Mouse (Mus musculus): Measurements from ENCODE around the gene Ints7.
A peak's percentile ranks its signal among the peaks of the same experiment; 100 is the strongest.

The Ints7 gene

DNA sequence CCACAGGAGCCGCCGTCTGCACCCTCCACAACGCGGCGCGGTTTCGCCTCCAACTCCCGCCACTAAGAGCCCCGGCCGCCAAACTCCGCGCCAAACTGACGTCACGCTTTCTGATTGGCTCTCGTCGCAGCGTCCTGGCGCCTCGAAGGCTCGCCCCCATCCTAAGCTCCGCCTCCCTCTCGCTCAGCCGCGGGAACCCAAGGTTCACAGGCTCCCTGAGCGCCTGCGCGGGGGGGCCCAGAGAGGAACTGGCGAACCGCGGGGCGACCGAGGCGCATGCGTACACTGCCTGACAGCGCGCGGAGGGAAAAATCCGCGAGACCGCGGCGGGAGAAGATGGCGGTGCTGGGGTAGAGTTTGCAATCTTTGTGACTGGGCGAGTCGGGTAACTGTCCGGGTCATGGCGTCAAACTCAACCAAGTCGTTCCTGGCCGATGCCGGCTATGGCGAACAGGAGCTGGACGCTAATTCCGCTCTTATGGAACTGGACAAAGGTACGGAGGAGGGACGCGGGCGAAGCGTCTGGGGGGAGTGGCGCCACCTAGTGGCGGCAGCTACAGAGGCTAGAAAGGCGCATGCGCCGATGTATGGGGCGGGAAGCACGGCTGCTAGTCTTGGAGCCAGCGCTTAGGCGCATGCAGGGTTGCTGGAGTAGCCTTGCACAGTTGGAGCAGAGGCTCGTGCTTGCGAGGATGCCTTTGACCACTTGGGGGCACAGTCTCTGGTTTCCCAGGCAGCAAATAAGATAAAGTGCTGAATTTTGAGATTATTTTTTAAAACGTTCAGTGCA lies at the start of gene Ints7, which contains the start of gene Dtl:
Gene Ints7 (plus strand): TSS at position 179 of the 790 bp plus-strand sequence.
Gene Dtl (minus strand): TSS at position 87 of the 790 bp plus-strand sequence.
- peak; percentile 100 for DNase-seq (ENCODE audit: low read depth)

- peak; percentile 66 for DNase-seq (ENCODE audit: low read depth)
These were observed 48.3 kb upstream of the Ints7 start for GRCm38 (mm10) chr1:191527089-191527488.

DNA sequence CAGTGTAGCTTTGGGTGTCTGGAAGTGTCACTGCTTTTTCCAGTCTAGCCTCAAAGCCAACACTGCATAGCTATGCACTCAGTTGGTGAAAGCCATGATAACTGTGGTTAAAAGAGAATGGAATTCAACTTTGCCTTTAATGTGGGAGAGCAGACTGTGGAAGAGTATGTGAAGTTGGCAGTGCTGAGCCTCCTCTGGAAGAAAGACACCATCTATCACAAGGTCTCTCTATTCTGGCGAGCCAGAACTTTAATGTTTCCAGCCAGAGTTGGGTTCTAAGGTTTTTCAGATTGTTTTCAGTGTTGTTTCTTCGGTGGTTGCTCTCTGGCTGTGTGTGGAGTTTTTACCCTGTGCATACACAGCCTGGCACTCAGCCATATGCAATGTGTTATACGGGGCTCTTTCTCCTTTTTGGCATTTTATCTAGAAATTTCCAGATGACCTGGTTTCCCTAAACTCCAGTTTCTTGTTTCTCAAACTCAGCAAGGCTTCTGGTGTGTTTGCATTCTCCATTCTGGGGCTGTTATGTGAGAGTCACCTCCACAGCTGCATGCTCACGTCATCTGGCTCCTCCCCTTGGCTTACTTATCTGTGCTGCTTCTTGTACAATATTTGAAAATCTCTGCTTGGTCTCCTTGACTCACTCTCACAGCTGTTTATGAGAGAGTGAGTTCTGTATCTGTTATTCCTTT lies 47.4 kb upstream of the Ints7 start:
- DNase-seq (ENCODE audit: low read depth) = peak; percentile 76

DNA sequence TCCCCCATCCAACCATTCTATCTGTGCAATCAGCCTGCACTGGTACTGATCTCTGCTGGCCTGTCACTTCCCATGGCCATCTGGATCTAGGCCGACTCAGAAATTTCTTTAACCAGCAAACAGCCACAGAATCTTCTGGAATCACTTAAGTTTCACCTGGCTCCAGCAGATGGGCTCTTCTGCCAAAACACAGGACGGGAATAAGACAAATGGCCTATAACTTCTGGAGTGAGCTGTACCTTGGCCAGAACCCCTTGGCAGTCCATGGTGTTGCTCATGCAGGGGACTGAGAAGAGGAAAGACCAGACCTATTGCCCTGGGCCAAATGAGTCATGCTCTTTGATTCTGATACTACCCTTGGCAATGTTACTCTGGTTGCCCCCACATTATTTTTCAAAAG lies 46.0 kb upstream of the Ints7 start:
- DNase-seq (ENCODE audit: low read depth) = peak; percentile 81

- no peak for DNase-seq (ENCODE audit: low read depth)
These were observed 44.4 kb upstream of the Ints7 start for GRCm38 (mm10) chr1:191531023-191531422.

DNA sequence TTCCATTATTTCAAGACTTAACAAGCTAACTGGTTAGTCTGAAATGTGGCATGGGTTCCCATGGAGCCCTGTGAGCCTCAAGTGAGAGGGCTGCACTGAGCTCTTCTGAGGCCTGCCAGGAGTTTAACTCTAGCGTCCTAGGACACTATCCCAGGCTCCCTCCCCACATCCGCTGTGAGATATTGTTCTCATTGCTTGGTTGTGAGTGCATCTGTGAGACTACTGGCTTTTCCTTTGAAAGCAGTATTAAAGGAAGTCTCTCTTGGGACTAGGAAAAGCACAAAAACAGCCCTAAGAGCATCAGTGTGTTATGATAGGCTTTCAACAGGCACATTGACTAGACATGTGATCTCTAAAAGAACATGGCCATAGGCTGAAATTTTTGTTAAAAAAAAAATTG lies 40.5 kb upstream of the Ints7 start:
- DNase-seq (ENCODE audit: low read depth) = no peak

DNA sequence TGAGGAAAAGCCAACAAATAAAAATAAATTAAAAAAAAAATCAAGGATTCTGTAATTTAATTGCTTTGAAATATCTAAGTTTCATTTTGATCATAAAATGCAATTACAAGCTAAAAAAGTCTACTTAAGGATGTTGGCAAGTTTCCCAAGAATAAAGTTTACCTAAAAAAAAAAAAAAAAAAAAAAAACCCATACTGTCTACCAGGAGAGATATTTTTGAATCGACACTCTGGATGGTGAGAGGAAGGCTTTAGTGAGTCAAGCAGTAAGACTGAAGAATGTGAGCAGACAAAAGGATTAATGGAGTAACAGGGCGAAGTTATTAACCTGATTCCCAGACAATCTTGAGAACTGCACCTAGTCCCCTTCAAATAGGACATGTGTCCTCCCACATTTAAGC lies 35.1 kb upstream of the Ints7 start:
- DNase-seq (ENCODE audit: low read depth) = no peak

DNA sequence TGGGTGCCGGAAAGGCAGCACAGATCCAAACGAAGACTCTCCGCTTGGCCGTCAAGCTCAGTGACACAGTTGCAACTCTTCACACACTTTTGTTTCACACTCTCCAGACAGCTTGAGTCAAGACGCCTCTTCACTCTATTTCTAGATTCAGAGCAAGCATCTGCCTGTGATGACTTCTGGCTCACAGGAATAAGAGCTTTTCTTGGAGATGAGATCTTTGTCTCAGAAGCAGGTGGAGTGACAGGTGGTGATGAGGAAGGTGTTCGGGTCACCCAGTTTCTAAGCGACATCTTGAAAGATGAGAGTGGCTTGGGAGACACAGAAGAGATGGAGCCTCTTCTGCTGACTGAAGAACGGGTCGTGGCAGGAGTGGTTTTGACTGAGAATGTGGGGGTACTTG lies 34.4 kb upstream of the Ints7 start:
- DNase-seq (ENCODE audit: low read depth) = no peak

DNA sequence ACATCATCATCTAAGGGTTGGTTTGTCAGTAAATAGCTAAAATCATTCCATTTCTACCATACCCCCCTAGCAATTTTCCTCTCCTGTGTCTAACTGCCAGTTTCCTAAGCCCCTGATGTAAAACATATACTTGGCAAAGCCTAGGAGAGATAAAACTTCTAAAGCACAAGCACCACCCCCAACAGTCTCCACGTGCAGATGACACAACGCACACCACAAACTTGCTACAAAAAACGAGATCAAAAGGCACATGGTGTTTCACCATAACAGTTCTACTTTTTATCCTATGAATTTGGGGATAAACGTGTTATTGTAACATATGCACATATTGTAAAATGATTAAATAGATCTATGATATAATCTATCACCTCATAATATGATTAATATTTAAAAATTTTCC lies 33.8 kb upstream of the Ints7 start:
- DNase-seq (ENCODE audit: low read depth) = no peak

DNA sequence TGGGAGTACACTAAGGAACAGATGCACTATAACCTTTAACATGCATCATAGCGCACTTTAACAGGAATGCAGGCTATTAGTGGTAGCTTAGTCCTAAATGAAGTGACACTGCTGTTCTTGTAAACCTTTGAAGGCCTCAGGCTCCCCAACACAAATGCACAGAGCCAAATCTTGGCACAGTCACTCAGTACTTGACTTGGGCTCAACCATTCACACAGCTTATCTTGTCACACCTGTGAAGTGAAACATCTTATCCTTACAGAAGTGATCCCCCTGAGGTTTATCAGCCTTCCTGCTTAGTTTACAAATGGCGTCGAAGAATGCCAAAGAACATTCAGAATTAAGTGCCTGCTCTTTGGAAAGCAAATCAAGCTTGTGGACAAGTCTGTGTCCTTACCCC lies 31.7 kb upstream of the Ints7 start:
- DNase-seq (ENCODE audit: low read depth) = no peak

GRCm38 (mm10) chr1:191550786-191551185 lies 24.6 kb upstream of the Ints7 start:
- DNase-seq (ENCODE audit: low read depth) = no peak

DNA sequence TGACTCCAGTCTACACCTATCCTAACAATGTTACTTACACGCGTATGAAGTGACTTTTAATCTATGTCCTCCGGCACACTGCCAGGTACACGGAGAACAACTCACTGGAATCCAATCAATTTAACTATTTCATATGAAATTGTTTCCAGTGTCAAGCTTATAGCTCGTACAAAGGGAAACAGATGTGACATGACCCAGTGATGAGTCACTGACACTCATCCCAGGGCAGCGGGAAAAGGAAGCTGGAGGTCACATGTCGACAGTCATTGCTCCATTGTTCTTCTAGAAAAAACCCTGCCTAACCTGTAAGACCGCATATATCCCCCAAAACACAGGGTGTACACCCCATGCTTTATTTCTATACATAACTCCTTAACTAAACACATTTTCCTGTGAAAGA lies 18.3 kb upstream of the Ints7 start:
- peak; percentile 47 for DNase-seq (ENCODE audit: low read depth)

DNA sequence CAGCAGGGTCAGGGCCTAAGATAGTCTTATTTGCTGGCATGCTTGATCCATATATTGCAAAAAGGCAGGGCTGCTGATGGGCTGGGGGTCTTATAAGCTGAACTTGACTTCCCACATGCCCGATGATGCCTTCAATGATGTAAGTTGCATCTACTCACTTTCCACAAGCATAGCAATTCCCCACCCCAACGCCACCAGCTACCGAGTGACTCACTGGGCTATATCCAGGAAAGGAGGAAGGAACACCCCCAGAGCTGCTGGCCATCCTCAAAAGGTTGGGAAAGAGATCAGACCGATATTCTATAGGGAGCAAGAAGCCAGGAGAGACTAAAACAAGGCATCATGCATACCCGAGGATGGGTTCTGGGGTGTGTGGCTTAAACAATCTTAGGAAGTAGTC lies 15.7 kb upstream of the Ints7 start:
- DNase-seq (ENCODE audit: low read depth) = peak; percentile 18

- peak; percentile 79 for DNase-seq (ENCODE audit: low read depth)
These were observed 12.5 kb upstream of the Ints7 start for GRCm38 (mm10) chr1:191562823-191563365.

GRCm38 (mm10) chr1:191567859-191568258 lies 7.6 kb upstream of the Ints7 start:
- DNase-seq (ENCODE audit: low read depth) = peak; percentile 59

- no peak for DNase-seq (ENCODE audit: low read depth)
These were observed 5.8 kb upstream of the Ints7 start for GRCm38 (mm10) chr1:191569625-191570024.

DNA sequence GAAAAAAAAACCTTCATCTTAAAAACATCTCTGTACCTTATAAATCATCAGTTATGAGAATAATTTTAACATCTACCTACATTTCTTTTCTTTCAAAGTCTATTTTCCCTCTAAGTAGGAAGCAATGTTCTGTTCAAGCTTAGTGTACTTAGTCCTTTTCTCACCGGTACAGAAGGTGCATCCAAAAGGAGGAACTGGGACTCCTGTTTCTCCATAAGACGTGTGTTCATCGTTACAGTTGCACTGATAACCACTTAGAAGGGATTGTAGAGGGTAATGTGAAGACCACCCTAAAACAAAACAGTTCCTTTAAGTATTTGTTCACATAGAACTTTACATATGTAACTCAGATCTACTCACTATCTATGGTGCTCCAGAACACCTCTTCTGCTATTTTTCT lies 5.0 kb upstream of the Ints7 start:
- DNase-seq (ENCODE audit: low read depth) = no peak

DNA sequence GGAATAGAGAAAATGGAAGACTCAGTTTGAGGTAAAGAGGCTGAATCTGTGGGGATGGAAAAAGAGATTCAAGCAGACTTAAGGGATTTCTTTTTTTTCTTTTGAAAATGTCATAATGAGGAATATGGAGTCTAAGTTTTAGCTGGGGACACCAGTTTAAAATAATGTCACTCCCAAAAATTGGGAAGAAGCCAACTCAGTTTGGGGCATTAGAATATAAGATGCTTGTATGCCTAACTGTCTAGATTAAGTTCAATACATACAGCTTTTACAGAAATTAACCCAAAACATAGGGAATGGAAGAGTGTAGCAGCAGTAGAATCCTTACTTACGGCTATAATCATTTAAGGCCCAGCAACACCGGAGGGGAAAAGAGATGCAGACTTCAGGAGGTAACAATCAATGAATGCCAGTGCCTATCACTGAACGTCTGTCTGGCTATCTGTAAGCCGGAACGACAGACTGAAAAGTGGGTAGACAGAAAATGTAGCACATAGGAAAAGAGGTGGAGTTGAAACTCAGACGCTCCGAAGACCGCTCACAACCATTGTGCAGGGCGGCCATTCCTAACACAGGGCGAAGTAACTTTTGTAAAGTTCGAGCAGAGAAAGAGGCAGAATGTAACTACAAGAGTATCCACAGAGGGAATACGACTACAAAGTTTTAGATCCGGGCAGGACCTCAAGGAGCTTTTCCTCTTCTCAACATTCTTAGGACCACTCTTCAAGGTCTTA lies 1.4 kb upstream of the Ints7 start:
- peak; percentile 59 for DNase-seq (ENCODE audit: low read depth)

DNA sequence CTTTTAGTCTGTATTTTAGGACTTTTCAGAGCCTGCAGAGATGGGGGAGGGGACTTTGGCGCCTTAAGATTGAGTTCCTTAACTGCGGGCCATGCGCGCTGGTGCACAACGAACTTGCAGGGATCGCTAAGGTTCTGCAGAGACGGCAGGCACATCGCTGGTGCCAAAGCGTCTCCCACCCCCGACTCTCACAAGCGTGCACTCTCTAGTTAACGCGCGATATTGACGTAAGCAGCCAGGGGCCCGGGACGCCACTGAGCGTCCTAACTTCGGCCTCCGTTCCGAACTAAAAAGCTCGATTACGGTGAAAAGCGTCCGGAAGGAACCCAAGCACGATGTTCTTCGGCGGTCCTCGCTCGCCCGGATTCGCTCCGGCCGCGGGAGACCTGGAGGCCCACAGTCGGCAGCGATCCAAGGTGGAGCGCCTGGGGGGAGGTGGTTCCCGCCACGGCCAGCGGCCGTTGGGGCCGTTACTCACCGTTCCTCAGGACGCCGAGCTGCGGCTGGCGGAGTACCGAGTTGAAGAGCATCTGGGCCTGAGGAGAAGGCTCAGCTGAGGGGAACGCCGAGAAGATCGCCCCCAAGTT lies 472 bp upstream of the Ints7 start:
- DNase-seq (ENCODE audit: low read depth) = peak; percentile 87

- no peak for DNase-seq (ENCODE audit: low read depth)
These were observed 4.1 kb downstream of the Ints7 start for GRCm38 (mm10) chr1:191579524-191579923.

GRCm38 (mm10) chr1:191581641-191582040 lies 6.2 kb downstream of the Ints7 start:
- DNase-seq (ENCODE audit: low read depth) = no peak

DNA sequence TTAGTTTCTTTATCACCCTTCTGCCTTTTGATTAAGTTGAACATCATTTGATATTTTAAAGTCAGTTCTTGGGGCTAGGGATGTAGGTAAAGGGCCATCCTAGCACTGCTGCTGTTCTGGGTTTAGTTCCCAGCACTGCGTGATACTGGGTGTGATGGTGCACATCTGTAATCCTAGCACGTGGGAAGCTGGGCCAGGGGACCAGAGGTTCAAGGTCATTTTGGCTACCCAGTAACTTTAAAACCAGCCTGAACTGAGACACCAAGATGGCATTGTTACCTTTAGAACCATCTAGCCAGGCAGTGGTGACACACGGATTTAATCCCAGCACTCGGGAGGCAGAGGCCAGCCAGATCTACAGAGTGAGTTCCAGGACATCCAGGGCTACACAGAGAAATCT lies 8.4 kb downstream of the Ints7 start:
- DNase-seq (ENCODE audit: low read depth) = no peak

Measured in NIH3T3 (cell line).